Comparison of ENCODE assay signal across 22 mouse cellular contexts in genomic region chr15:32607236-32607635, GRCm38 (mm10).
A peak's percentile ranks its signal among the peaks of the same experiment; 100 is the strongest.
DNase-seq lines count a peak whose midpoint lies in the region; TF ChIP-seq lines count a peak whose summit lies in the region.
"Had no signal": no experiment of that assay in that cellular context is flagged by ENCODE, and none has a peak within 500 bp of the region (broad histone marks: within the 10 kb centered on the region; RNA-seq: fewer than 3 reads in every experiment).

No protein-coding gene starts in this region.

- whole genome bisulfite sequencing in cerebellum, adult 2 months, result 36% methylated on average over 3 of the region's 3 CpGs
- 82% methylated on average over 3 of the region's 3 CpGs for WGBS in embryonic facial prominence, embryonic 10.5 days

- no peak for TF ChIP-seq CTCF in cerebellum, adult 2 months (IDR thresholded peaks at IDR 0.05; ENCODE audit: borderline replicate concordance, insufficient read depth, low read depth, low read length)
- TF ChIP-seq CTCF in left cerebral cortex, adult 2 months (IDR thresholded peaks at IDR 0.05), result no peak

- peak; percentile 47 to 66 for DNase-seq in cerebellum, adult 2 months
- DNase-seq in cerebellum, postnatal 4 days (ENCODE audit: low spot score in 2 of 2), result no peak
- peak; percentile 74 for DNase-seq in Muller cell, postnatal 12 days (ENCODE audit: inconsistent ontology term)
- peak; percentile 61 for DNase-seq in adrenal gland, adult 8-10 months
- peak; percentile 56 for DNase-seq in cerebellum, adult 9-11 months
- no peak for DNase-seq in left cerebral cortex, adult 2 months (ENCODE audit: extremely low spot score in 1 of 2, low spot score in 2 of 2)
- DNase-seq in embryonic facial prominence, embryonic 10.5 days (ENCODE audit: low spot score), result no peak
- DNase-seq: gastrocnemius, postnatal 14 days; heart, adult 18-20 months; heart, postnatal 10 days; kidney, adult 9 months; kidney, postnatal 14 days; lung, adult 18-20 months; lung, postnatal 10 days; thymus, adult 18-20 months; thymus, postnatal 36 days had no signal

- H3K27ac ChIP-seq in cerebellum, adult 2 months (ENCODE audit: insufficient read depth, low read length), result no peak overlapping the region
- no peak overlapping the region for H3K27ac ChIP-seq in left cerebral cortex, adult 2 months
- H3K27ac ChIP-seq in embryonic facial prominence, embryonic 10.5 days (replicated peaks), result no peak overlapping the region
- H3K27ac ChIP-seq: hindbrain, embryonic 10.5 days; hindbrain, postnatal 0 days; limb, embryonic 13.5 days; liver, embryonic 12.5 days; midbrain, embryonic 12.5 days had no signal

- H3K36me3 ChIP-seq in embryonic facial prominence, embryonic 10.5 days (replicated peaks), result no peaks in the 10 kb centered on the region
- H3K36me3 ChIP-seq: heart, embryonic 12.5 days; hindbrain, embryonic 10.5 days; liver, embryonic 12.5 days; midbrain, embryonic 12.5 days had no signal

- intact Hi-C loops in left cerebral cortex, adult 2 months (cut with DNase I), result no loop called here

- no peak for TF ChIP-seq POLR2A in cerebellum, adult 2 months (IDR thresholded peaks at IDR 0.05; ENCODE audit: borderline replicate concordance, insufficient read depth, low read length)

- no peaks in the 10 kb centered on the region for H3K9me3 ChIP-seq in embryonic facial prominence, embryonic 10.5 days
- H3K9me3 ChIP-seq: heart, embryonic 12.5 days; hindbrain, embryonic 10.5 days; limb, embryonic 13.5 days; liver, embryonic 12.5 days; midbrain, embryonic 12.5 days had no signal

- peaks cover 4% of the 10 kb centered on the region; the same call in 1 of the 2 replicates for H3K4me1 ChIP-seq in cerebellum, adult 2 months (ENCODE audit: control insufficient read depth, insufficient read depth, low read length)
- H3K4me1 ChIP-seq in embryonic facial prominence, embryonic 10.5 days, result no peaks in the 10 kb centered on the region
- H3K4me1 ChIP-seq: hindbrain, embryonic 10.5 days; liver, embryonic 12.5 days; midbrain, embryonic 12.5 days had no signal

- no peaks in the 10 kb centered on the region for H3K27me3 ChIP-seq in cerebellum, adult 2 months (ENCODE audit: control insufficient read depth, insufficient read depth, low read length)
- no peaks in the 10 kb centered on the region for H3K27me3 ChIP-seq in embryonic facial prominence, embryonic 10.5 days (replicated peaks; ENCODE audit: low read depth, poor library complexity, severe bottlenecking)
- H3K27me3 ChIP-seq: heart, embryonic 12.5 days; limb, embryonic 13.5 days; liver, embryonic 12.5 days; midbrain, embryonic 12.5 days had no signal

- no peak overlapping the region for H3K4me3 ChIP-seq in cerebellum, adult 2 months (replicated peaks; ENCODE audit: insufficient read depth, low read depth, low read length)
- no peak overlapping the region for H3K4me3 ChIP-seq in left cerebral cortex, adult 2 months
- H3K4me3 ChIP-seq in embryonic facial prominence, embryonic 10.5 days, result no peak overlapping the region
- H3K4me3 ChIP-seq: heart, embryonic 12.5 days; hindbrain, embryonic 10.5 days; limb, embryonic 13.5 days; liver, embryonic 12.5 days; midbrain, embryonic 12.5 days had no signal

Comparison
In these comparisons a context has a peak if more than half of its experiments do, and no peak if none do; other contexts are left out.
1. DNase-seq: peak in cerebellum, adult 2 months (2 of 2), Muller cell, postnatal 12 days (single experiment), adrenal gland, adult 8-10 months (single experiment) and cerebellum, adult 9-11 months (single experiment); none in cerebellum, postnatal 4 days (0 of 2), left cerebral cortex, adult 2 months (0 of 2) and embryonic facial prominence, embryonic 10.5 days (single experiment).